Mouse (Mus musculus) liver, adult 2 months (tissue): ENCODE results near the gene BC034090.

ENCODE experiments used
- CTCF ChIP-seq: fragments of 200-500 bp; IDR thresholded peaks from 2 replicates; pipeline ENCODE4 v1.5.1; 2011; ENCODE audit warnings: low read depth, low read length, control low read depth
- POLR2A ChIP-seq: fragments of 200-500 bp; IDR thresholded peaks from 2 replicates; pipeline ENCODE4 v1.6.1; 2011; ENCODE audit warnings: low read length, control low read depth; ENCODE audit not compliant: insufficient read depth; ENCODE audit errors: extremely low read depth

GRCm38 (mm10) chr1:155253126-155253525, 8.9 kb upstream of the BC034090 start:
- TF ChIP-seq CTCF (no peak), POLR2A (no peak)
